ENCODE assay signal across 8 mouse cellular contexts in genomic region chrX:42151903-42152369, GRCm38 (mm10). TPM values are rescaled to one million over a fixed set of nuclear protein-coding genes. Genes with fewer than 3 reads are reported as not detected.
DNase-seq lines count a peak whose midpoint lies in the region; ATAC-seq and TF ChIP-seq lines count a peak whose summit lies in the region.

No protein-coding gene starts in this region.

- peaks cover 9% of the 10 kb centered on the region for H3K4me1 ChIP-seq in heart, embryonic 13.5 days
- H3K4me1 ChIP-seq in liver, embryonic 14.5 days (replicated peaks; ENCODE audit: control insufficient read depth in 2 of 2, insufficient read depth in 2 of 2, low read length in 1 of 2): peaks cover 2 to 8% of the 10 kb centered on the region in 2 experiments; a peak in 3 of 4 replicates
- H3K4me1 ChIP-seq in neural tube, embryonic 11.5 days (ENCODE audit: control insufficient read depth, insufficient read depth, low read length): no peaks in the 10 kb centered on the region
- H3K4me1 ChIP-seq in stomach, postnatal 0 days (replicated peaks; ENCODE audit: control insufficient read depth, insufficient read depth): no peaks in the 10 kb centered on the region

- DNase-seq in CD4-positive, CD25-positive, alpha-beta regulatory T cell, adult 2 months (ENCODE audit: low read depth, low spot score): peak; percentile 85
- peak; percentile 51 for DNase-seq in brain, embryonic 18.5 days (ENCODE audit: low read depth, low spot score)
- DNase-seq in fibroblast of lung, adult 2 months (ENCODE audit: low read depth): peak; percentile 74
- DNase-seq in kidney, postnatal 10 days: peak; percentile 90
- DNase-seq in liver, embryonic 14.5 days (ENCODE audit: low read depth in 3 of 3, low spot score in 3 of 3): peak; percentile 62 to 70 (median 69)
- peak; percentile 77 for DNase-seq in neural tube, embryonic 11.5 days (ENCODE audit: low spot score)
- DNase-seq in stomach, postnatal 0 days (ENCODE audit: low spot score): peak; percentile 85

- peak overlapping the region; percentile 100 for H3K27ac ChIP-seq in heart, embryonic 13.5 days (replicated peaks)
- peak overlapping the region; percentile 92 for H3K27ac ChIP-seq in liver, embryonic 14.5 days
- H3K27ac ChIP-seq in neural tube, embryonic 11.5 days (ENCODE audit: low read depth, low read length): peak overlapping the region; percentile 72
- peak overlapping the region; percentile 93 for H3K27ac ChIP-seq in stomach, postnatal 0 days (replicated peaks)

- H3K4me2 ChIP-seq in heart, embryonic 13.5 days: peak overlapping the region; percentile 70
- H3K4me2 ChIP-seq in liver, embryonic 14.5 days (ENCODE audit: low read depth): peak overlapping the region; percentile 76
- H3K4me2 ChIP-seq in neural tube, embryonic 11.5 days (ENCODE audit: low read depth): peak overlapping the region; percentile 39
- peak overlapping the region; percentile 39 for H3K4me2 ChIP-seq in stomach, postnatal 0 days (replicated peaks; ENCODE audit: low read depth)

- TF ChIP-seq EP300 in liver, embryonic 14.5 days (IDR thresholded peaks at IDR 0.05; ENCODE audit: low read depth): no peak
- no peak for TF ChIP-seq EP300 in stomach, postnatal 0 days (optimal IDR thresholded peaks at IDR 0.05)

- H3K4me3 ChIP-seq in heart, embryonic 13.5 days: peak overlapping the region; percentile 68
- peak overlapping the region; percentile 85 to 94 for H3K4me3 ChIP-seq in liver, embryonic 14.5 days (ENCODE audit: insufficient read depth in 1 of 2, low read depth in 2 of 2, low read length in 2 of 2)
- H3K4me3 ChIP-seq in neural tube, embryonic 11.5 days (ENCODE audit: low read depth, low read length): peak overlapping the region; percentile 57
- H3K4me3 ChIP-seq in stomach, postnatal 0 days (ENCODE audit: low read depth, low read length): peak overlapping the region; percentile 69

- peak overlapping the region; percentile 85 for H3K9ac ChIP-seq in heart, embryonic 13.5 days
- H3K9ac ChIP-seq in liver, embryonic 14.5 days (replicated peaks): peak overlapping the region; percentile 77
- peak overlapping the region; percentile 61 for H3K9ac ChIP-seq in neural tube, embryonic 11.5 days (ENCODE audit: low read length)
- H3K9ac ChIP-seq in stomach, postnatal 0 days (ENCODE audit: low read length): peak overlapping the region; percentile 69

- H3K27me3 ChIP-seq in heart, embryonic 13.5 days (replicated peaks): no peaks in the 10 kb centered on the region
- H3K27me3 ChIP-seq in liver, embryonic 14.5 days (ENCODE audit: control insufficient read depth, insufficient read depth, low read length): no peaks in the 10 kb centered on the region
- H3K27me3 ChIP-seq in neural tube, embryonic 11.5 days (ENCODE audit: control insufficient read depth, insufficient read depth, low read length): no peaks in the 10 kb centered on the region
- H3K27me3 ChIP-seq in stomach, postnatal 0 days (ENCODE audit: control insufficient read depth, insufficient read depth, low read length): no peaks in the 10 kb centered on the region

- H3K9me3 ChIP-seq in heart, embryonic 13.5 days: no peaks in the 10 kb centered on the region
- H3K9me3 ChIP-seq in liver, embryonic 14.5 days (ENCODE audit: control insufficient read depth, low read length): no peaks in the 10 kb centered on the region
- no peaks in the 10 kb centered on the region for H3K9me3 ChIP-seq in neural tube, embryonic 11.5 days (ENCODE audit: control insufficient read depth, low read length)
- H3K9me3 ChIP-seq in stomach, postnatal 0 days (ENCODE audit: control insufficient read depth, low read length): no peaks in the 10 kb centered on the region

- no peak for TF ChIP-seq CTCF in liver, embryonic 14.5 days (IDR thresholded peaks at IDR 0.05; ENCODE audit: low read depth)
- no peak for TF ChIP-seq CTCF in stomach, postnatal 0 days (IDR thresholded peaks at IDR 0.05; ENCODE audit: low read depth)

- H3K36me3 ChIP-seq in heart, embryonic 13.5 days: no peaks in the 10 kb centered on the region
- no peaks in the 10 kb centered on the region for H3K36me3 ChIP-seq in liver, embryonic 14.5 days (replicated peaks; ENCODE audit: control insufficient read depth, insufficient read depth, low read depth)
- H3K36me3 ChIP-seq in neural tube, embryonic 11.5 days (ENCODE audit: control insufficient read depth, insufficient read depth, low read length): no peaks in the 10 kb centered on the region
- H3K36me3 ChIP-seq in stomach, postnatal 0 days (ENCODE audit: control insufficient read depth, insufficient read depth, low read length): no peaks in the 10 kb centered on the region

- 8% methylated on average over 17 of the region's 17 CpGs for WGBS in heart, embryonic 13.5 days
- 5% methylated on average over 17 of the region's 17 CpGs for WGBS in liver, embryonic 14.5 days (ENCODE audit: insufficient replicate concordance)
- WGBS in neural tube, embryonic 11.5 days: 14% methylated on average over 17 of the region's 17 CpGs
- 13% methylated on average over 16 of the region's 17 CpGs for WGBS in stomach, postnatal 0 days

- ATAC-seq in heart, embryonic 13.5 days (ENCODE audit: extremely low read depth, insufficient number of reproducible peaks, low FRiP score, low TSS enrichment): peak; percentile 70
- peak; percentile 40 for ATAC-seq in liver, embryonic 14.5 days (ENCODE audit: insufficient read depth)
- peak; percentile 24; the same call in 1 of the 2 replicates for ATAC-seq in neural tube, embryonic 11.5 days (ENCODE audit: insufficient read depth, low FRiP score, low TSS enrichment)
- ATAC-seq in stomach, postnatal 0 days (ENCODE audit: low FRiP score, low TSS enrichment): peak; percentile 82

RNA-seq across cellular contexts. Expression of gene Stag2, which starts 2.8 kb away (rescaled TPM):
- polyA plus RNA-seq in heart, embryonic 13.5 days (2015; fragmentation: Nextera tagmentation; extraction: Ambion mirVana): 24.9 and 27.1 TPM in 2 replicates
- 10.3 and 21.3 TPM in 2 replicates for polyA plus RNA-seq in liver, embryonic 14.5 days (2012; rRNA removed)
- 39.5 and 39.6 TPM in 2 replicates for polyA plus RNA-seq in liver, embryonic 14.5 days (2014; fragmentation: Nextera tagmentation; extraction: Ambion mirVana)
- 49.4 and 51.5 TPM in 2 replicates for polyA plus RNA-seq in neural tube, embryonic 11.5 days (2014; fragmentation: Nextera tagmentation; extraction: Ambion mirVana)
- polyA plus RNA-seq in stomach, postnatal 0 days (2015; fragmentation: Nextera tagmentation; extraction: Ambion mirVana): 14.3 and 14.6 TPM in 2 replicates

Comparison
In these comparisons a context has a peak if more than half of its experiments do, and no peak if none do; other contexts are left out.
1. Peak in every context shown above with its lines: DNase-seq, ATAC-seq, H3K4me3 ChIP-seq and H3K27ac ChIP-seq.
2. ATAC-seq: peak in every context shown above with its lines; median percentile 82 in stomach, postnatal 0 days; 70 in heart, embryonic 13.5 days; 40 in liver, embryonic 14.5 days; 24 in neural tube, embryonic 11.5 days.